Mouse (Mus musculus) mouse embryonic stem cell (cell line): ENCODE results near the gene Hmox2.

ENCODE experiments used
- in situ Hi-C, 2 experiments: fragments of 300-500 bp; cut with MboI; formaldehyde crosslinking; loops; 1 replicate in 1 of 2; 3 replicates in 1 of 2; pipeline ENCODE4 v1.14.3; 2019 to 2020; ENCODE audit warnings: low sequenced_read_pairs in 2 of 2, low pct_unique_long_range_greater_than_20kb in 1 of 2, mixed read lengths in 1 of 2; ENCODE audit not compliant: unreplicated experiment in 1 of 2

Hmox2 gene

GRCm38 (mm10) chr16:4725780-4726527 is at the start of gene Hmox2:
TSS of gene Hmox2 (plus strand) at chr16:4726361.
- in situ Hi-C loops, result no loop called here

- in situ Hi-C loops, result loop anchor here in 1 of 2 experiments (25.0 kb wide), 1 partner anchor 460 kb away; the partner anchor contains the start of genes Ppl and Sec14l5
Observed at GRCm38 (mm10) chr16:4676836-4677235, 49.3 kb upstream of the Hmox2 start.

- in situ Hi-C loops, result loop anchor here in 1 of 2 experiments (25.0 kb wide), 1 partner anchor 459 kb away; the partner anchor contains the start of genes Ppl and Sec14l5
Observed at GRCm38 (mm10) chr16:4678080-4678479, 48.1 kb upstream of the Hmox2 start.

DNA sequence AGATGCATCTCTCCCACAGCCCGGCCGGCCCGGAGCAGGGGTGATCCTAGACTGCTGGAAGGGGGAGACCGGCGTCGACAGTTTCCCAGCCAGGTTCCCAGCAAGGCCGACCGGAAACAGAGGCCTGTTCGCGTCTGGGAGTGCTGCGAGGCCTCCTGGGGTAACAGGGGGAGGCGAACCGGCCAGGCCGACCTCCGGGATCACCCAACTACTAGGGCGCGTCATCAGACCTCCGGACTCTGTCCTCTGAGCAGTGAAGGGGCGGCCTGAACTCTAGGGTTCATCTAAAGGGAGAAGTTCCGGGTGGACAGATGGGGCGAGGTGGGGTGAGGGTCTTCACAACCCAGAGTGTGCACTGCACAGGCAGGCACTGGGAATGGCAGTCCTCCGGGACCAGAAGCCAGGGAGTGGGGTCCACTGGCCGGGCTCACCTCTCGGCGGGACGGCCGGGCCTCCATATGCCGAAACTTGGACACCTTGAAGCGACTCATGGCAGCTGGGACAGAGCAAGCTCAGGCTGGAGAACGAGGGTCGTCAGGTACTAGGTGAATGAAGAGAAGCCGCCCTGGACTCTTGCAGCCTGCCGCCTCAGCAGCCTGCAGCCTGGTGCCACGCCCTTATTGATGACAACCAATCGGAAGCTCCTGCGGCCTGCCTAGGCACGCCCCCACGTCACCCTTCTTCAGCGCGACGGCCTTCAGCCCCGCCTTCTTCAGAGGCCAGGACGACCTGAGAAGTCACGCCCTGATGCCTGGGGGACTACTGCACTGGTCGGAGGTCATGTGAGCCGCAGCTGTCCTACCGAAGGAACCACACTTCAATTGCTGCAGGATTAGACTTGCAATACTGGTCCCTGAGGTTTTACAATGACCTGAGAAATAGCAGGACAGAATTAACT is 46.8 kb upstream of the Hmox2 start, which contains the start of gene Coro7:
Gene Coro7, minus strand, starts transcription at position 657 of the 898 bp plus-strand sequence.
- in situ Hi-C loops, result loop anchor here in 1 of 2 experiments (25.0 kb wide), 1 partner anchor 458 kb away; the partner anchor contains the start of genes Ppl and Sec14l5

DNA sequence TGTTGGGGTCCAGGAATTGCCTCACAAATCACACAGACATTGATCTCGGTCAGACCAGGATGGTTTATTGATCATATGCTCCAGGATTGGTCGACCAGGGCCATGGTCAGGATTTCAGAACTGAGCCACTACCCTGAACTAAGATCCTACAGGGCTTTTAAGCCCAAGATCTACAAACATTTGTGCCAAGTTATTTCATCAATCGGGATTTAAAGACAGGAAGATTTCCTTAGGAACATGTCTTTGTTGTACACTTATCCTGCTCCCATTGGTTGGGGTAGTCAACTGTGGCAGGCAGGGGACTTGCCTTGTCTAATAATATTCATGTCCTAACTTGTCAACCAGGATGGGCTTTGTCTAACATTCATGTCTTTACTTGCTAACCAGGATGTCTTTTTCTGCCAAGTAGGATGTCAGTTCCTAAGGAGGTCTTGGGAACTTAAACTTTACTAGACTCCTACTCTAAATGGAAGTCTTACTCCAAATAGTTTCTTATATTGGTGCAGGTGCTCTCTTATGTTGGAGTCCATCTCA is 45.2 kb upstream of the Hmox2 start:
- in situ Hi-C loops, result loop anchor here in 1 of 2 experiments (25.0 kb wide), 1 partner anchor 456 kb away; the partner anchor contains the start of genes Ppl and Sec14l5

DNA sequence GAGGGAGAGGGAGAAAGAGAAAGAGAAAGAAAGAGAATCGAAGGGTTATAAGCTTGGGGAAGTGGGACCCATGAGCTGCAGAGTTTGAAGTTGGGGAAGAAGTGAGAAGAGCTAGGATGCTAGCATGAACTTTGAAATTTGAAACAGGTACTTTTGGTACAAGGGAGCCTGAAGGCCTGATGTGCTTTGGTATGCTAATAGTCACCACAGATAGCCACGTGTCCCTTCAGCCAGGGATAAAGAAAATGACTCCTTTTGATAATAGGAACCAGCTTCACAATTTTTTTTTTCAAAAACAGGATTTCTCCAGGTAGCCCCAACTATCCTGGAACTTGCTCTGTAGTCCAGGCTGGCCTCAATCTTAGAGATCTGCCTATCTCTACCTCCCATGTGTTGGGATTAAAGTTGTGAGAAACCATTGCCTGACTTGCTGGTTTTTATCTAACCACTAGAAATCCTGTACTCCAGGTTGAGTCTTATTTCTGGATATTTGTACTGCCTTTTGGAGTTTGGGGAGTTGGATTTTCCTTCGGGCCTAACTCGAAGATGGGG is 43.5 kb upstream of the Hmox2 start:
- in situ Hi-C loops, result loop anchor here in 1 of 2 experiments (25.0 kb wide), 1 partner anchor 455 kb away; the partner anchor contains the start of genes Ppl and Sec14l5

DNA sequence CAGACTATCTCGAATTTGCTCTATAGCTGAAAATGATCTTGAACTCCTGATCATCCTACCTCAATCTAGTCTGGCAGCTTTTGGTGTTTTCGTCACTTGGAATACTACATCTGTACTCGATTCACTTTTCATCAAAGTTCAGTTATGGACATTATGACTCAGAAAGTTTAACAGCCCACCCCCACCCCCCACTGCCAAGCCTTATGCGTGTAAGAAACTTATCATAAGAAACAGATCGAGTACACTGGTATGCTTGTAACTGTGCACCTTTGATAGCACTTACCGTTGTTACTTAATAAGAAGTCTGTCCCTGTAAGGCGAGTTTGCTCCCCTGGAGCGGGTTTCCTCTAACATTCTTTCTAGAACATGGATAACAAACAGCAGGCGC is 43.0 kb upstream of the Hmox2 start:
- in situ Hi-C loops, result loop anchor here in 1 of 2 experiments (25.0 kb wide), 1 partner anchor 454 kb away; the partner anchor contains the start of genes Ppl and Sec14l5

GRCm38 (mm10) chr16:4683581-4684456 is 42.3 kb upstream of the Hmox2 start:
- in situ Hi-C loops, result loop anchor here in 1 of 2 experiments (25.0 kb wide), 1 partner anchor 453 kb away; the partner anchor contains the start of genes Ppl and Sec14l5

DNA sequence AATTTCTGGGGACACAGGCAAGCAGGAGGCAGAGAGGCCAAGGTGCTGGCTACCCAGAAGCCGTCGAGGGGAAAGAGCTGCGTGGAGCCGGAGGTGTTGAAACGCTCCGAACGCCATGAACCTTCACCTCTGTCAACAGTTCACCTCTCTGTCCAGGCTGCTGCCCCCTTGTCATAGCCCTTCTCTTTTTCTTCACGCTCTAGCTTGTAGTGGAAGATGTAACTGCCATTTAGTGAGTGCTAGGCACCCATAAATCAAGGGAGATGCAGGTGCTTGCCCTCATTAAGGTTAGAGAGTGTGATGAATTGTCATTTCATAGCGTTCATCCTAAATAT is 41.7 kb upstream of the Hmox2 start:
- in situ Hi-C loops, result loop anchor here in 1 of 2 experiments (25.0 kb wide), 1 partner anchor 453 kb away; the partner anchor contains the start of genes Ppl and Sec14l5

GRCm38 (mm10) chr16:4689371-4689770 is 36.8 kb upstream of the Hmox2 start:
- in situ Hi-C loops, result loop anchor here in 1 of 2 experiments (25.0 kb wide), 1 partner anchor 448 kb away; the partner anchor contains the start of genes Ppl and Sec14l5

DNA sequence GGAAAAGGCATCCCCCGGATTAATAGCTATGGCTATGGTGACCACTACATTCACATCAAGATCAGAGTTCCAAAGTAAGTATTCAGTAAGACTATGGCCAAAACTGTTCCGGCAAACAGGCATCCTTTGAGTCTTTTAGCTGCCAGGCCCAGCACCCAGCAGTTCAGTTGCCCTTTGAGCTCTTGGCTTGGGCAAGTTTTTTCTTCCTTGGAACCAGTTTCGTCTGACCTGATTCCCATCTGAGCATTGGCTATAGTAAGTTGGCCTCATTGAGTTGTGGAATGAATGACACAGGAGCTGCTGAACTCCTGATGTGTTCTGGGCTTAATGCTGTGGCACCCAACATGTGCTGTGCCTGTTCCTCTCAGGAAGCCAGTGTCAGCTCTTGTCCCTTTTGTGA is 24.9 kb upstream of the Hmox2 start:
- in situ Hi-C loops, result no loop called here

DNA sequence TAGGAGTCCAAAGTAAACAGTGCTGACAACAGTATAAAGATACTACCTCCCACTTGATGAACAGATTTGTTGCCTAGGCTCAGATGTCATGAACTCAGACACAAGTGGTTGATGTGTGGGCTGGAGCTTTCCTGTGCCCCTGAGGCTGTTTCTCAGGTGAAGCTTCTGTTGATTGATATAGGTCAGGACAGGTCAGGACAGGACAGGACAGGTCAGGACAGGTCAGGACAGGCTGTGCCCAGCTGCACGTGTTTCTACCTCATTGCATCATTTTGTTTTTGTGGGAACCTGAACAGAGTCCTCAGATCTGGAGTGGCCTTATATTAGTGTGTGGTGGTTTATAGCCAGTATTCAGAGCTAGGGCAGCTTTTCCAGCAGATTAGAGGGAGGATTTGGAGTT is 23.5 kb upstream of the Hmox2 start:
- in situ Hi-C loops, result no loop called here

GRCm38 (mm10) chr16:4705541-4705940 is 20.6 kb upstream of the Hmox2 start:
- in situ Hi-C loops, result no loop called here

GRCm38 (mm10) chr16:4711173-4711572 is 15.0 kb upstream of the Hmox2 start:
- in situ Hi-C loops, result no loop called here

GRCm38 (mm10) chr16:4713861-4714710 is 12.1 kb upstream of the Hmox2 start:
- in situ Hi-C loops, result no loop called here

DNA sequence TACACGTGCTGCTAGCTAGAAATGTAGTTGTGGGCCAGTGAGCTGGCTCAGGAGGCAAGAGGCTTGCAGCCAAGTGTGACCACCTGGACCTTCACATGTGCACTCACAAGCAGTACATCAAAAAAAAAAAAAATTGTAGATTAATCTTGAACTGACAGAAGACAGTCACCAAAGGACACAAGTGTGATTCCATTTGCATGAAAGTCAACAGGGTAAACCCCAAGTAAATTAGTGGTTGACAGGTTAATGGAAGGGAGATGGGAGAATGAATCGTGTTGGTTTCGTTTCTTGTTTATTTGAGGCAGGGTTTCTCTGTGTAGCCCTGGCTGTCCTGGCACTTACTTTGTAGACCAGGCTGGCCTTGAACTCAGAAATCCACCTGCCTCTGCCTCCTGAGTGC is 8.3 kb upstream of the Hmox2 start:
- in situ Hi-C loops, result no loop called here
